Mouse (Mus musculus) embryonic facial prominence, embryonic 11.5 days (tissue): ENCODE measurements around the gene Ccdc185. TPM values are rescaled to one million over a fixed set of nuclear protein-coding genes. Genes with fewer than 3 reads are reported as not detected.

Source experiments
- ATAC-seq: fragments of 200-750 bp; cut with Nextera tagmentation; replicated peaks from 2 replicates; pipeline ENCODE4 v1.8.0; 2017; ENCODE audit warnings: low read depth; ENCODE audit not compliant: insufficient number of reproducible peaks, low FRiP score, low TSS enrichment
- DNase-seq: peaks from one replicate; pipeline ENCODE4 v3.0.0-alpha.2; 2015; ENCODE audit warnings: low spot score
- H3K27ac ChIP-seq: fragments of 300-500 bp; sonication (generic); replicated peaks from 2 replicates; pipeline ENCODE4 v1.5.1; 2014; ENCODE audit warnings: mild to moderate bottlenecking, low read depth, low read length, control low read depth
- H3K27me3 ChIP-seq: fragments of 300-500 bp; sonication (generic); 2 replicates; pipeline ENCODE4 v1.6.1; 2014; ENCODE audit warnings: mild to moderate bottlenecking, low read length, moderate library complexity, mixed read lengths; ENCODE audit not compliant: control insufficient read depth, insufficient read depth
- H3K36me3 ChIP-seq: fragments of 300-500 bp; sonication (generic); replicated peaks from 2 replicates; pipeline ENCODE4 v1.6.1; 2014; ENCODE audit warnings: low read depth, mild to moderate bottlenecking, low read length, moderate library complexity, mixed read lengths; ENCODE audit not compliant: control insufficient read depth, insufficient read depth
- H3K4me1 ChIP-seq: fragments of 300-500 bp; sonication (generic); 2 replicates; pipeline ENCODE4 v1.6.1; 2014; ENCODE audit warnings: low read length, mixed read lengths; ENCODE audit not compliant: control insufficient read depth, insufficient read depth
- H3K4me2 ChIP-seq: fragments of 300-500 bp; sonication (generic); 2 replicates; pipeline ENCODE4 v1.6.1; 2014; ENCODE audit warnings: low read depth, mild to moderate bottlenecking, control low read depth, low read length, moderate library complexity
- H3K4me3 ChIP-seq: fragments of 300-500 bp; sonication (generic); 2 replicates; pipeline ENCODE4 v1.5.1; 2014; ENCODE audit warnings: low read depth, low read length, control low read depth
- H3K9ac ChIP-seq: fragments of 300-500 bp; sonication (generic); replicated peaks from 2 replicates; pipeline ENCODE4 v1.6.1; 2014; ENCODE audit warnings: mild to moderate bottlenecking, control low read depth, low read length
- H3K9me3 ChIP-seq: fragments of 300-500 bp; sonication (generic); replicated peaks from 2 replicates; pipeline ENCODE4 v1.6.1; 2016; ENCODE audit warnings: mild to moderate bottlenecking, low read length, inconsistent platforms, mixed read lengths; ENCODE audit not compliant: control insufficient read depth
- WGBS: fragments of 180-500 bp; shearing (Covaris S2); extraction: QIAGEN DNeasy Blood & Tissue Kit; methylation state at CpG from one replicate; pipeline ENCODE4 v1.1.7; 2014; 5-methylcytosine and 5-hydroxymethylcytosine counted together
- polyA plus RNA-seq: library from polyadenylated mRNA; unstranded; fragments of >200 nt; fragmentation: Nextera tagmentation; extraction: Ambion mirVana; gene quantifications from 2 replicates; pipeline ENCODE4 v1.2.1, GENCODE M21; 2014

Gene Ccdc185
- polyA plus RNA-seq, 1 experiment from 2014 or later, result not detected

DNA sequence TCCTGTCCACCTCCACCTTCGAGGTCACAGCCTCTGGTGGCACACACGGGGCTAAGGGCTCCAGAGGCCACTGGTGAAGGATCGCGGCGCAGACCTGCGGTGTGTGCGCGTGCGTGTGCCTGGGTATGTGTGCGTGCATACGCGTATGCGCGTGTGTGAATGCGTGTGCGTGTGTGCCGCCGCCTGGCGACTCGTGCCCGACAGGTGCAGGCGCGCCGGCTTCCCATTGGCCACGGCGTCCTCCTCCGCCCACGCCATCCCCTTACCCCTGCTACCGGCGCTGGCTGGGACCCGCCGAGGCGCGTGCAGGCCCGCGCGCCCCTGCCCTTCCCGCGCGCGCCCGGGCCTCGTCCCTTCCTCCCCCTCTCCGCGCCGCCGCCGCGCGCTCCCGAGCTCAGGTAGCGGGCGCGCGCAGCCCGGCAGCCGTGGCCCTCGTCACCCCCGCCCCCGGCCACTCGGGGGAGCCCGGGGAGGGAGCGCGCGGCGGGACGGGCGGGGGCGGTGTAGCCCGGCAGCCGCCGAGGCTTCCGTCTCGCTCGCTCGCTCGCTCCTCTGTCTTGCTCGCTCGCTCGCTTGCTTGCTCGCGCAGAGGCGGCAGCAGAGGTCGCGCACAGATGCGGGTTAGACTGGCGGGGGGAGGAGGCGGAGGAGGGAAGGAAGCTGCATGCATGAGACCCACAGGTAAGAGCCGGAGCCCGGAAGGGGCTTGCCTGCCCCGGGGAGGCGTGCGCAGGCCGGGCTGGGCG is 14.9 kb upstream of the Ccdc185 start, which contains the start of gene Susd4:
Susd4 (plus strand) TSS at position 145 of the 746 bp plus-strand sequence.
- ATAC-seq, result peak; percentile 83
- Histone ChIP-seq H3K4me2 (peak within 1 kb of the TSS; percentile 94), H3K4me3 (peak within 1 kb of the TSS; percentile 68), H3K36me3 (no peaks in the 10 kb centered on the region), H3K9ac (peak within 1 kb of the TSS; percentile 51), H3K27me3 (peaks cover 5% of the 10 kb centered on the region), H3K27ac (peak within 1 kb of the TSS; percentile 28; the same call in 1 of the 2 replicates), H3K9me3 (no peaks in the 10 kb centered on the region), H3K4me1 (peaks cover 5% of the 10 kb centered on the region; the same call in 1 of the 2 replicates)
- under 1% methylated on average over 93 of the region's 95 CpGs for WGBS
- peak; percentile 80 for DNase-seq

DNA sequence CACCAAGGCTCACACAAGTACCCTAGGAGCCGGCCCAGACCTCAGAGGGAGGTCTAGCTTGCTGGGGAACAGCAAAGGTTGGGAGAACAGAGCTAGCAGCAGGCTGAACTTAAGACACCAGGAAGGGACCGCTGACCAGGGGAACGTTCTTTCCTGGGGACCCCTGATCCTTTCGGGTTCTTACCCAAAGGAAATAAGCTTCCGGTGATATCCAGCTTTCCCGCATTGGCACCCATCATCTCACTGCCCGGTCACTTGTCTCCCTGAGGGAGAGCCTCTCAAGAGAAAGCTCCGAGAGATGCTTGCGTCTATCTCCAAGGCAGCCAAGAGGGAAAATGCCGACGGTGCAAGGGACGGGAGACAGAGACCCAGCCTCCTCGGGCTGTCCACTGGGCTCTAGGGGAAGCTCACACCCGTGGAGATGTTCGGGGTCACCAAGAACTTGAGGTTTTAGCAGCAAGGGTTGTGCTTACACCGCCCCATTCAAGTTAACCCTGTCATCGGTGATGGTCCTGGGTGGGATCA is 14.3 kb upstream of the Ccdc185 start:
- Histone ChIP-seq H3K27ac (no peak overlapping the region), H3K4me1 (peaks cover 5% of the 10 kb centered on the region; the same call in 1 of the 2 replicates), H3K9ac (peak overlapping the region; percentile 51), H3K4me2 (peak overlapping the region; percentile 94), H3K36me3 (no peaks in the 10 kb centered on the region), H3K9me3 (no peaks in the 10 kb centered on the region), H3K4me3 (peak overlapping the region; percentile 68), H3K27me3 (peaks cover 5% of the 10 kb centered on the region)
- WGBS, result 12% methylated on average over 17 of the region's 17 CpGs
- no peak for DNase-seq
- no peak for ATAC-seq

DNA sequence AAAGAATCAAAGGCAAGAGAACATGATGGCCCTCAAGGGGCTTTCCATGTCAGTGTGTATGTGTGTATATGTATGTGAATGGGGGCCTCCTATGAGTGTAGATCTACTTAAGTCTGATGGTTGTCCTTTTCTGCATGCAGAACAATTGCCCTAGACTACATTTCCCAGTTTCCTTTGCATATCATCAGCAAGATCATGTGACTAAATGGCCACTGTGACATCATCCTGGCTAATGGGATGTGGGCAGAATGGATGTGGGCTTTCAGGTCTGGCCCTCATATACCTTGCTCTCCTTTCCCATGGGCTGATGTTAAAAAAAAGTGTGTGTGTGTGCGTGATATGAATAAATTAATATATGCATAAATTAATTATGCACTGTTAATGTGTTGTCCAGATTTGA is 9.8 kb upstream of the Ccdc185 start:
- Histone ChIP-seq H3K27ac (no peak overlapping the region), H3K4me1 (no peaks in the 10 kb centered on the region), H3K36me3 (no peaks in the 10 kb centered on the region), H3K4me2 (no peak overlapping the region), H3K27me3 (peaks cover 5% of the 10 kb centered on the region), H3K9ac (no peak overlapping the region), H3K4me3 (no peak overlapping the region), H3K9me3 (no peaks in the 10 kb centered on the region)
- 90% methylated on average over 1 of the region's 1 CpGs for WGBS
- DNase-seq (no peak), ATAC-seq (no peak)

DNA sequence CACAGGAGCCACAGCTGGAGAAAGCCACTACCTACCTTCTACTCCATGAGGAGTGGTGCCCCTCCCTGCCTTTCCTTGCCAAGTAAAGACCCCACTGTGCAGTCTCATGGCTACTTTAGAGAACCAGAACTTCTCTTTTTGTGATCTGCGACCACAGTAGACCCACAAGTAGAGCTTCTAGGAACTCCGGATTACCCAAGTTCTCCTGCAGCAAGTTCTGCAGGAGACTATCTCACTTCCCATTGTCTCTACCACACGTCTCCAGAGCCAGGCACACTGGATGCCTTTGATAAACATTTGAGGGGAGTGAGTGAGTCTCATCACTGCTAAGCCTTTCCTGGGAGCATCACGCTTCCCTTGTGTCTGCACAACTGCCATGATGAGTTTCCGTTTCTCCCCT is 5.9 kb upstream of the Ccdc185 start:
- Histone ChIP-seq H3K27me3 (no peaks in the 10 kb centered on the region), H3K4me2 (no peak overlapping the region)
- ATAC-seq, result no peak

DNA sequence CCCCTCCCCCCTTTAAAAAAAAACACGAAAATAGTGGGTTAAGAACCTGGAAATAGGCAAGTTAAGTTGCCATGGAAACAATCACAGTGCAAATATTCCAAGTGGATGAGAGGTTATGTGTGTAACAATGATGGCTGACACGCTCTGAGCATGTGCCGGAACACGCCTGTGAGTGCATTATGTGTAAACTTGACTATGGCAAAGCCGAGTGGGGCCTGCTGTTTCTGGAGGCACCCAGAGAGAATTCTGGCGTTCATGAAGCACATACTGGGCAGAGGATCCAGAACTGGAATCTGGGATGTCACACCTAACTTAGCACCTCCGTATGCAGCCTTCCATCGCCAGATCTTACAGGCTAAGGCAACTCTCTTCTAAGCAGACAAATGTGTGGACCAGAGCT is 4.7 kb upstream of the Ccdc185 start:
- no peaks in the 10 kb centered on the region for H3K4me1 ChIP-seq
- 82% methylated on average over 8 of the region's 8 CpGs for WGBS

More for the DNA sequence above, 5.9 kb upstream of the Ccdc185 start:
- 86% methylated on average over 5 of the region's 5 CpGs for WGBS
- Histone ChIP-seq H3K36me3 (no peaks in the 10 kb centered on the region), H3K27ac (no peak overlapping the region), H3K4me3 (no peak overlapping the region), H3K9me3 (no peaks in the 10 kb centered on the region), H3K4me1 (no peaks in the 10 kb centered on the region), H3K9ac (no peak overlapping the region)
- DNase-seq, result no peak

DNA sequence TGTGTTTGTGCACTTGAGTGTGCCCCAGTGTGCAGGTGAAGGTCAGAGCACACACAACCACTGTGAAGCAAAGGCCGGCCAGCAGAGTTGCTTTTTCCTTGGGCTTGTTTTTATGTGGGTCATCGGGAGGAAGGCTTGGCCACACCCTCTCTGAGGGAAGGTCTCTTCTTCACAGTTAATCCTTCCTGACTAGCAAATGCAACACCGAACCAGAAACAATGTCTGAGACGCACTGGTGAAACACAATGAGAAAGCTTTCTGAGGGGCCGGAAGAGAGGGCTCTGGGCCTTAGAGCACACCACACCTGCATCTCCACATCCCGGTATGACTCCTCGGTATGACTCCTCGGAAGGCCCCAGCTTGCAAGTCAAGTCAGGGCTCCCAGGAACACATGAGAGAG is 2.3 kb upstream of the Ccdc185 start:
- Histone ChIP-seq H3K9me3 (no peaks in the 10 kb centered on the region), H3K27ac (no peak overlapping the region), H3K4me3 (no peak overlapping the region), H3K27me3 (no peaks in the 10 kb centered on the region), H3K36me3 (no peaks in the 10 kb centered on the region), H3K9ac (no peak overlapping the region), H3K4me1 (no peaks in the 10 kb centered on the region), H3K4me2 (no peak overlapping the region)
- ATAC-seq (no peak), DNase-seq (no peak)
- WGBS, result 74% methylated on average over 8 of the region's 8 CpGs

More for the DNA sequence above, 4.7 kb upstream of the Ccdc185 start:
- Histone ChIP-seq H3K27ac (no peak overlapping the region), H3K4me2 (no peak overlapping the region), H3K9ac (no peak overlapping the region), H3K27me3 (no peaks in the 10 kb centered on the region), H3K9me3 (no peaks in the 10 kb centered on the region), H3K36me3 (no peaks in the 10 kb centered on the region), H3K4me3 (no peak overlapping the region)
- DNase-seq (no peak), ATAC-seq (no peak)

DNA sequence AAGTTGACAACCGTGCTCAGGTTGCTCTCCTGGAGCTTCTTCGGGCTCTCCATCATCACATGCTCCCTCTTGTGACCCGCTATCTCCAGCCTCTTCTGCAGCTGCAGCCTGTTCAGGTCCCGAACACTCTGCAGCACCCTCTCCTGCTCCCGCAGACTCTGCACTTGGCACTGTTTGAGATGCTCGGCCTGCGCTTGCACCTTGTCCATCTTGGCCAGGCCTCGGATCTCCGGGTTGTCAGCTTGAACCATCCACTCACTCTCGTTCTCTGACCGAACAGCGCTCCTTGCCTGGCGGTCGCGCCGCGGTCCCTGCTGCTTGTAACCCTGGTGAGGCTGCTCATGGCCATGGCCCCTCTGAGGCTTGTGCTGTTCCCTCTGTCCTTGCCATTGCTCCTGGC is 1.1 kb downstream of the Ccdc185 start:
- Histone ChIP-seq H3K9ac (no peak overlapping the region), H3K9me3 (no peaks in the 10 kb centered on the region), H3K4me2 (no peak overlapping the region), H3K27me3 (no peaks in the 10 kb centered on the region), H3K36me3 (no peaks in the 10 kb centered on the region), H3K4me1 (no peaks in the 10 kb centered on the region), H3K27ac (no peak overlapping the region), H3K4me3 (no peak overlapping the region)
- ATAC-seq, result no peak
- WGBS, result 86% methylated on average over 17 of the region's 17 CpGs
- no peak for DNase-seq

DNA sequence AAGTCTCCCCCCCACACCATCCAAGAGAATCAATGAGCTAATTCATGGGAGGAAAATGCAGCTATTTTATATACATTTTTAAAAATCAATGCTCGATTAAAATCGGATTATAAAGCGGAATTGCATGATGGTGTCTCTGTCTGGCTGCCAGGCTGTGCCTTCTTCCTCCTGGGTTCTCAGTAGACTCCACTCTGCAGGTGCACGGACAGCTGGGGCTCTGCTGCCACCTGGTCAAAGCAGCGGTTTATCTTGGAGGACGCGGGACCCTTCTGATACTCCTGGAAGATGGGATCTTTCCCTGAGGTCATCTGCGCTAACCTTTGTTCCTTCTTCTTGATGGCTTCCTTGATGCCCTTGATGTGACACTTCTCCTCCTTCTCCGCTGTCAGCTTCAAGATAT is 1.9 kb downstream of the Ccdc185 start:
- H3K4me3 ChIP-seq, result no peak overlapping the region
- DNase-seq (no peak), ATAC-seq (no peak)
- no peaks in the 10 kb centered on the region for H3K4me1 ChIP-seq
- H3K9me3 ChIP-seq, result no peaks in the 10 kb centered on the region
- H3K36me3 ChIP-seq, result no peaks in the 10 kb centered on the region
- 92% methylated on average over 9 of the region's 9 CpGs for WGBS
- H3K4me2 ChIP-seq, result no peak overlapping the region
- no peak overlapping the region for H3K9ac ChIP-seq
- no peak overlapping the region for H3K27ac ChIP-seq
- no peaks in the 10 kb centered on the region for H3K27me3 ChIP-seq
